Mouse (Mus musculus) urinary bladder, postnatal 4 days (tissue): ENCODE results near the gene 1110059E24Rik.
"Not testable (repeated sequence)": the region's sequence is repeated elsewhere in the genome, so short reads cannot be mapped to it uniquely, and the experiment has no call there.

Experiments
- DNase-seq, 2 experiments: peaks; one replicate each; pipeline ENCODE4 v3.0.0; 2021 to 2022; ENCODE audit warnings: low spot score in 2 of 2

1110059E24Rik gene

GRCm38 (mm10) chr19:21652285-21653171, at the start of gene 1110059E24Rik:
TSS of gene 1110059E24Rik (minus strand) at chr19:21652976.
- DNase-seq: peak; percentile 95 to 96

- DNase-seq: no peak
Measured at GRCm38 (mm10) chr19:21680986-21681385, 28.2 kb upstream of the 1110059E24Rik start.

GRCm38 (mm10) chr19:21680091-21680490, 27.3 kb upstream of the 1110059E24Rik start:
- no peak for DNase-seq

- no peak for DNase-seq
Measured at GRCm38 (mm10) chr19:21674354-21675096, 21.7 kb upstream of the 1110059E24Rik start.

DNA sequence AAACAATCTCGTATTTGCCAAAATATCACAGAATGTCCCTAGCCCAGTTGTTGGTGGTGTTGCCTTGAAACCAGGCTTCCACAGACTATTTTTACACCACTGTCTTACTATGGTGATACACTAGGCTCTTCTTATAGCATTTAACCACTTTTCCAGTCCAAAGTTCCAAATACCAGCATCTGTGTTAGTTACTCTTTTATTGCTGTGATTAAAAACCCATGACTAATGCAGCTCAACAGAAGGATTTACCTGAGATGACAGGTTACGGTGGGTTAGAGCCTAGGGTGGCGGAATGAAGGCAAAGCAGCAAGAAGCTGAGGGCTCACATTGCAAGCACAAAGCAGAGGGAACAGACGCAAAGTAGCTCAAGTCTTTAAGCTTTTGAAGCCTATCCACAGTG, 16.9 kb upstream of the 1110059E24Rik start:
- no peak for DNase-seq

- DNase-seq: no peak
Measured at GRCm38 (mm10) chr19:21663756-21664456, 11.1 kb upstream of the 1110059E24Rik start.

- DNase-seq: no peak
Measured at GRCm38 (mm10) chr19:21660734-21661133, 8.0 kb upstream of the 1110059E24Rik start.

- no peak for DNase-seq
Measured at GRCm38 (mm10) chr19:21654788-21655187, 2.0 kb upstream of the 1110059E24Rik start.

DNA sequence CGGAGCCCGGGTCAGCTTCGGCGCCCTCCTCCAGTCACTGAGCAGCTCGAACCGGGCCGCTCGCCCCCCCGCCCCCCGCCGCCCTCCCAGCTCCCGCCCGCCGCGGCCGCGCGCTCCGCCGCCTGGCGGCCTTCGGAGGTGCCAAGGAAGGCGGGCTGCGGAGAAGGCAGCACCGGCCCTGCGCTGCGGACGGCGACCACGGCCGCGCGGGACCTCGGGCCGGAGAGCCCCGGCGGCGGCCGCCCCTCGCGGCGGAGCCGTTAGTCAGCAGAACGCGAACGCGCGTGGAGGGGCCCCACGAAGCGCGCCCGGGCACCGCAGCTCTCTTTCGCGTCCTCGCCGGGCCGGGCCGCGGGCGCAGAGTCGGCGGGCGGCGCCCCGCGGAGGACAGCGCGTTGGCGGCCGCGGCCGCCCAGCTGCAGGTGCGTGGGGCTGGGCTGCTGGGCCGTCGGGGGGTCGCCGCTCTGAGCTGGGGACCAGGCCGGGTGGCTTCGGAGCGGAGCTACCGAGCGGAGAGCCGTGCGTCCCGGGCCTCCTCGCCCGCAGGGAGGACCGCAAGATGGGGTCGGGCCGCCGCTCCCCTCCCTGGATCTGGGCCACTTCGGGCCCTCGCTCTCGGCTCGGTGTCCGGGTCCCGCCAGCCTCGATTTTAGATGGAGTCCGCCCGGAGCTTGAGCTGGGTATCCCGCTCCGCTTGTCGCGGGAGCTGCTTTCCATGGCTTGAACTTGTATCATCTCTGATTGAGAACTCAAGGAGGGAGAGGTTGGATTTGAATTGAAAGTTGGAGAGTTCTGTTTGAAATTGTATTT, 601 bp upstream of the 1110059E24Rik start, which contains the start of gene Abhd17b:
TSS of gene Abhd17b (plus strand) at position 14 of the 810 bp plus-strand sequence.
- peak; percentile 29 to 69 for DNase-seq

GRCm38 (mm10) chr19:21651664-21652063, 1.1 kb downstream of the 1110059E24Rik start:
- DNase-seq: no peak

GRCm38 (mm10) chr19:21646142-21646541, 6.6 kb downstream of the 1110059E24Rik start:
- DNase-seq: no peak

DNA sequence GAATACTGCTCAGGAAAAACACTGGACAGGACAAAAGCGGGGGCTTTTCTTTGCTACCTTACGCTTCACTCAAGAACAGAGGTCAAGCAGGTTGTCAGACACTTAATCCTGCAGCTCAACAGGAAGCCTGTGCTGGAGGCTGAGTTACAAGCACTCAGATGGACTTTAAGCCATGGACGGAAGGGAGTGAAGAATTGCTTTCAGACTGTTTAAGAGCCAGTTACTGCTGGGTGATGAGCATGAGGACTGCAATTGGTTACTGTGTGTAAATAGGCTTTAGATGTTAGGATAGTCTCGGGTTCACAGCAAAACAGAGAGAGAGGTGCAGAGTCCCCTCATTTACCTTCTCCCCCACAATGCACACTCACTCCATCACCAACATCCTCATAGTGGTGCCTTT, 7.5 kb downstream of the 1110059E24Rik start:
- DNase-seq: no peak

DNA sequence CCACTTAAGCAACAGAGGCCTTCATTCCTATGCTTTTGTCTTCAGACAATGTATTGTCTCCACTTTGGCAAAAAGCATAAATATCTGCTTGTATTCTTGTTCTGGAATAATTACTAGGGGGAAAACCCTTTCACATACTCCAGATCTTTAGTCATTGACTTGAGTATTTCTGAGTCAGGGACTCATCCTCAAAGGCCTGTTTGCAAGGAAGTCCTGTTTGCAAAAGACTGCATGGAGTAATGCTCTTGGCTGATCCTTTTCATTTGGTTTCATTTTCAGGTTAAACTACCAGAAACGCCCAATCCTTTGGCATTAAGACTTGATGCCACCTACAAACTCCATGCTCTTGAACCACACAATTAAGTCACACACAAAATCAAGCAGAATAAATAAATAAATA, 8.8 kb downstream of the 1110059E24Rik start:
- DNase-seq: no peak

DNA sequence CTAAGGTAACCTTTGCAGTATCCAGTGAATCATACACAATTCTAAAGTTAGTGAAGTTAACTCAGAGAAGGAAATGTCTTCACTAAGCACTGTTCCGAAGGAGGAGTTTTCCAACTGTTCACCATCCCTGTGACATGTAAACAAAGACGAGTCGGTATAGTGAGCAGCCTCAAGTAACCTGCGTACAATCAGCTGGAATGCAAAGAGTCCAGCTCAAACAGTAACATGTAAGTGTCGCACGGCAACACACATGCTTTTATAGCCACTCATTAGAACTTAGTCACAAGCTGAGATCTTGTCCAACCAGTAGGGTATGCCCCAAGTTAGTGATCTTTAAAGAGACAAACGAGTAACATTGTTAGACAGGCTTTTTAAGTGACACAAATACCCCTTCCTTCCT, 15.1 kb downstream of the 1110059E24Rik start:
- no peak for DNase-seq

DNA sequence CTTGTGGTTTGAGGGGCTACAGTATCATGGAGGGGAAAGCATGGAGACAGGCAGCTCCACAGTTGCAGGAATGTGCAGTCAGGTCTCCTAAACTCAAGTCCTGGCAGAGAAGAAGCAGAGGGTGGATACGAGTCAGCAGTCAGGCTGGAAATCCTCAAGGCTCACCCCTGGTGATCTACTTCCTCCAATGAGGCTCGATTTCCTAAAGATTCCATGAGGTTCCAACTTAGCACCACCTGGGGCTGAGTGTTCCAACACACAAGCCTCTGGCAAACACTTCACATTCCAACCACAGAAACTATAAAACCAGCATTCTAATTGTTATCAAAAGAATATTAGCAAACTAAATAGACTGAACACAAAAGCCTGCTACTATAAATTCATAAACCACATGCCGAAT, 15.9 kb downstream of the 1110059E24Rik start:
- DNase-seq: no peak

- DNase-seq: no peak
Measured at GRCm38 (mm10) chr19:21635406-21635805, 17.4 kb downstream of the 1110059E24Rik start.

GRCm38 (mm10) chr19:21630656-21631331, 22.0 kb downstream of the 1110059E24Rik start:
- DNase-seq: no peak

DNA sequence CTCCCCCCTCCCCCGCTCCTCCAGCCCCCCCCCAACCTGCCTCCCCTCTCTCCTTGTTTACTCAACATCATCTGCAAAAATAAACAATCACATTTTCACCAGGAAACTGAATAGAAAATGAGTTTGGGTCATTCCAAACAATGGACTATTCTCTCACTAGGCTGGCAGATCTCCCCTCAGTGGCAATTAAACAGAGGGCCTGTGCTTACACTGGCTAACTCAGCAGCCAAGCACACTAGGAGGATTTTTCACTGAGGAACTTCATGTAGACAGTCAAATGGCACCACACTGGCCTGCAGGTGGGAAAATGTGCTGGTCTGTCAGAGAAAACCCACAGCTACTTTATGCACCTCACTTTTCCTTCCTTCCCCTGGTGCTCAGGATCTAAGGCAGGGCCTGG, 23.3 kb downstream of the 1110059E24Rik start:
- no peak for DNase-seq

GRCm38 (mm10) chr19:21629030-21629429, 23.7 kb downstream of the 1110059E24Rik start:
- no peak for DNase-seq

DNA sequence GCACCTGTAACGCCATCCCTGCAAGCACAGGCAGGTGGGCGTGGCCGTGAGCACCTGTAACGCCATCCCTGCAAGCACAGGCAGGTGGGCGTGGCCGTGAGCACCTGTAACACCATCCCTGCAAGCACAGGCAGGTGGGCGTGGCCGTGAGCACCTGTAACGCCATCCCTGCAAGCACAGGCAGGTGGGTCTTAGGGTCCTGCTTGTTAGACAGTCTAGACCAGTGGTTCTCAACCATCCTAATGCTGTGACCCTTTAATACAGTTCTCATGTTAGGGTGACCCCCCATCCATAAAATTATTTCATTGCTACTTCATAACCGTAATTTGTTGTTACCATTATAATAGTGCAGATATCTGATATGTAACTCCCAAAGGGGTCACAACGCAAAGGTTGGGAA, 24.3 kb downstream of the 1110059E24Rik start:
- not testable (repeated sequence) for DNase-seq
